Mouse (Mus musculus) C2C12 (cell line): Measurements from ENCODE around the gene H2-Eb2. TPM values are rescaled to one million over a fixed set of nuclear protein-coding genes. Genes with fewer than 3 reads are reported as not detected.

Experiments
- H3K27me3 ChIP-seq: one replicate; pipeline ENCODE4 v1.6.1; 2011; ENCODE audit not compliant: control insufficient read depth, insufficient read depth, insufficient read length
- H3K36me3 ChIP-seq: one replicate; pipeline ENCODE4 v1.6.1; 2011; ENCODE audit not compliant: control insufficient read depth, insufficient read depth
- H3K4me3 ChIP-seq: one replicate; pipeline ENCODE4 v1.5.1; 2011; ENCODE audit warnings: mild to moderate bottlenecking, control low read depth; ENCODE audit not compliant: poor library complexity, insufficient read depth, severe bottlenecking
- H3K79me2 ChIP-seq: one replicate; pipeline ENCODE4 v1.6.1; 2011; ENCODE audit not compliant: control insufficient read depth, insufficient read depth
- H3K79me3 ChIP-seq: one replicate; pipeline ENCODE4 v1.6.1; 2011; ENCODE audit warnings: low read depth, control low read depth
- H3ac ChIP-seq: one replicate; pipeline ENCODE3; 2011; ENCODE audit warnings: low read depth; ENCODE audit not compliant: control insufficient read depth, insufficient read length
- CEBPB ChIP-seq: IDR thresholded peaks from one replicate; pipeline ENCODE4 v1.6.1; 2011; ENCODE audit warnings: low read depth, mild to moderate bottlenecking, control low read depth, moderate library complexity
- CTCF ChIP-seq: IDR thresholded peaks from one replicate; pipeline ENCODE4 v1.5.1; 2011; ENCODE audit not compliant: control insufficient read depth, insufficient read depth, insufficient read length
- FOSL1 ChIP-seq: IDR thresholded peaks from one replicate; pipeline ENCODE4 v1.8.0; 2011; ENCODE audit warnings: mild to moderate bottlenecking, low read length; ENCODE audit not compliant: poor library complexity, insufficient read depth, severe bottlenecking
- MAX ChIP-seq: IDR thresholded peaks from one replicate; pipeline ENCODE4 v1.6.1; 2011; ENCODE audit warnings: mild to moderate bottlenecking, control low read depth
- MYOD1 ChIP-seq: IDR thresholded peaks from one replicate; pipeline ENCODE4 v1.6.1; 2011; ENCODE audit warnings: low read depth; ENCODE audit not compliant: control insufficient read depth, insufficient read length
- MYOG ChIP-seq: IDR thresholded peaks from one replicate; pipeline ENCODE4 v1.6.1; 2011; ENCODE audit not compliant: control insufficient read depth, insufficient read length; ENCODE audit errors: extremely low read depth
- USF1 ChIP-seq: IDR thresholded peaks from one replicate; pipeline ENCODE4 v1.6.1; 2011; ENCODE audit warnings: low read depth, mild to moderate bottlenecking, control low read depth, moderate library complexity
- polyA plus RNA-seq: library from polyadenylated mRNA; unstranded; fragments of >200 nt; fragmentation: generic; extraction: Trizol; gene quantifications from one replicate; pipeline ENCODE4 v1.2.1, GENCODE M21; 2012; ENCODE audit warnings: missing spikeins

Gene H2-Eb2
- polyA plus RNA-seq, 1 experiment = not detected

- H3K4me3 ChIP-seq = no peak overlapping the region
- no peak for TF ChIP-seq MAX
- no peak for TF ChIP-seq MYOD1
- no peak for TF ChIP-seq CEBPB
- no peak for TF ChIP-seq USF1
- TF ChIP-seq FOSL1 = no peak
- TF ChIP-seq MYOG = no peak
- no peak for TF ChIP-seq CTCF
Measured at GRCm38 (mm10) chr17:34301670-34302190, 23.7 kb upstream of the H2-Eb2 start.

GRCm38 (mm10) chr17:34303789-34304188, 21.7 kb upstream of the H2-Eb2 start:
- no peaks in the 10 kb centered on the region for H3K79me2 ChIP-seq
- peaks cover 9% of the 10 kb centered on the region for H3K27me3 ChIP-seq
- TF ChIP-seq FOSL1 = no peak
- TF ChIP-seq MYOG = no peak
- no peak for TF ChIP-seq CEBPB
- no peak for TF ChIP-seq CTCF
- H3K79me3 ChIP-seq = no peaks in the 10 kb centered on the region
- no peak overlapping the region for H3ac ChIP-seq
- H3K36me3 ChIP-seq = no peaks in the 10 kb centered on the region
- no peak overlapping the region for H3K4me3 ChIP-seq

More at GRCm38 (mm10) chr17:34301670-34302190, 23.7 kb upstream of the H2-Eb2 start:
- Histone ChIP-seq H3K79me2 (no peaks in the 10 kb centered on the region), H3K27me3 (peaks cover 9% of the 10 kb centered on the region), H3K79me3 (no peaks in the 10 kb centered on the region), H3ac (no peak overlapping the region), H3K36me3 (no peaks in the 10 kb centered on the region)

DNA sequence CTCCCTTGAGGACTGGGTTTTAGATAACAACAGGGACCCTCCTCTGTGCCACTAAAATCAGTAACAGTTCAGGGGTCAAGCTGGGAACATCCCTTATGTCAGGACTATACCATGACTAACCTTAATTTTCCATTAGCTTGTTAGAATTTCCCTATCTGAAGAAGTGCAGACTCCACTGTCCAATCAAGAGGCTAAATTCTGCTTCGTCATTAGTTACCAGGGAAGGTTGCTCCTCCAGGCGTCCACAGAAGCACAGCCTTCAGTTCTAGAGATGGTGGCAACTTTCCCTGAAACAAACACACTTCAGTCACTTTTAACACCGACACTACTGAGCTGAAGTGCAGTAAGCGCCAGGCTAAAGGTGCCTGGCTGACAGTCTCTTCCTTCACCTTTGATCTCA, 20.7 kb upstream of the H2-Eb2 start:
- H3K4me3 ChIP-seq = no peak overlapping the region
- no peak overlapping the region for H3ac ChIP-seq
- no peaks in the 10 kb centered on the region for H3K36me3 ChIP-seq
- H3K79me2 ChIP-seq = no peaks in the 10 kb centered on the region
- TF ChIP-seq MAX (no peak), MYOD1 (no peak), CTCF (no peak), MYOG (no peak)
- no peaks in the 10 kb centered on the region for H3K79me3 ChIP-seq
- peaks cover 10% of the 10 kb centered on the region for H3K27me3 ChIP-seq

GRCm38 (mm10) chr17:34305380-34306030, 20.0 kb upstream of the H2-Eb2 start, which contains the start of gene H2-Eb1:
Gene H2-Eb1, plus strand, starts transcription at chr17:34305867.
- H3K4me3 ChIP-seq = no peak within 1 kb of the TSS
- no peak for TF ChIP-seq FOSL1
- no peak for TF ChIP-seq USF1
- no peak for TF ChIP-seq MAX
- no peak for TF ChIP-seq CEBPB
- no peak for TF ChIP-seq MYOG
- no peak for TF ChIP-seq CTCF
- no peak for TF ChIP-seq MYOD1

GRCm38 (mm10) chr17:34306407-34306806, 19.1 kb upstream of the H2-Eb2 start:
- no peaks in the 10 kb centered on the region for H3K36me3 ChIP-seq
- H3ac ChIP-seq = no peak overlapping the region
- H3K4me3 ChIP-seq = no peak overlapping the region
- H3K79me3 ChIP-seq = no peaks in the 10 kb centered on the region
- no peaks in the 10 kb centered on the region for H3K79me2 ChIP-seq
- peaks cover 11% of the 10 kb centered on the region for H3K27me3 ChIP-seq
- no peak for TF ChIP-seq CTCF
- no peak for TF ChIP-seq MAX
- TF ChIP-seq MYOG = no peak
- no peak for TF ChIP-seq MYOD1
- no peak for TF ChIP-seq CEBPB
- TF ChIP-seq FOSL1 = no peak
- no peak for TF ChIP-seq USF1

More at GRCm38 (mm10) chr17:34305380-34306030, 20.0 kb upstream of the H2-Eb2 start, which contains the start of gene H2-Eb1:
- Histone ChIP-seq H3K36me3 (no peaks in the 10 kb centered on the region), H3K27me3 (peaks cover 13% of the 10 kb centered on the region), H3K79me2 (no peaks in the 10 kb centered on the region), H3ac (no peak within 1 kb of the TSS), H3K79me3 (no peaks in the 10 kb centered on the region)

DNA sequence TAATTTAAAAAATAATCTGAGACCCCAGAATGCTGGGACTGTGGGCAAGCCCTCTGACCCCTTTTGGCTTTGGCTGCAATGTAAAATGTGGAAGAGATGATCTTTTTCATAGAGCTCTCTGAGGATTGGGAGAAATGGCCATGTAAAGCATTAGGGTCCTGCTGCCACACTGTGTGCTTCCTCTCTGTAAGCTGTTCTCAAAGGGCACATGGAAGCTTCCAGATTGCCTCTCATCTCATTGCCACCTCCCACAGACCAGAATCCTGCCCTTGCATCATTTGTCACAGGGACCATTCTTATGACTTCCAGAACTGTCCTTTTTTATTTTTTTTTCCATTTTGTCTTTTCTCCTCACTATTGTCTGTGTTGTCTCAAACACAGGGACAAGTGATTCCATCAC, 18.2 kb upstream of the H2-Eb2 start:
- no peaks in the 10 kb centered on the region for H3K36me3 ChIP-seq
- no peaks in the 10 kb centered on the region for H3K79me3 ChIP-seq
- peaks cover 8% of the 10 kb centered on the region for H3K27me3 ChIP-seq
- H3ac ChIP-seq = no peak overlapping the region
- TF ChIP-seq MYOG = no peak
- no peak for TF ChIP-seq CTCF
- no peak for TF ChIP-seq USF1
- TF ChIP-seq MAX = no peak
- no peak for TF ChIP-seq FOSL1
- H3K4me3 ChIP-seq = no peak overlapping the region
- H3K79me2 ChIP-seq = no peaks in the 10 kb centered on the region
